Mouse (Mus musculus): ENCODE data around the gene Trf. TPM values are rescaled to one million over a fixed set of nuclear protein-coding genes. Genes with fewer than 3 reads are reported as not detected.
"Not testable (repeated sequence)": the region's sequence is repeated elsewhere in the genome, so short reads cannot be mapped to it uniquely, and the experiment has no call there.

Gene Trf
- polyA plus RNA-seq, 1 experiment from 2014 or later, result 10.5 TPM

DNA sequence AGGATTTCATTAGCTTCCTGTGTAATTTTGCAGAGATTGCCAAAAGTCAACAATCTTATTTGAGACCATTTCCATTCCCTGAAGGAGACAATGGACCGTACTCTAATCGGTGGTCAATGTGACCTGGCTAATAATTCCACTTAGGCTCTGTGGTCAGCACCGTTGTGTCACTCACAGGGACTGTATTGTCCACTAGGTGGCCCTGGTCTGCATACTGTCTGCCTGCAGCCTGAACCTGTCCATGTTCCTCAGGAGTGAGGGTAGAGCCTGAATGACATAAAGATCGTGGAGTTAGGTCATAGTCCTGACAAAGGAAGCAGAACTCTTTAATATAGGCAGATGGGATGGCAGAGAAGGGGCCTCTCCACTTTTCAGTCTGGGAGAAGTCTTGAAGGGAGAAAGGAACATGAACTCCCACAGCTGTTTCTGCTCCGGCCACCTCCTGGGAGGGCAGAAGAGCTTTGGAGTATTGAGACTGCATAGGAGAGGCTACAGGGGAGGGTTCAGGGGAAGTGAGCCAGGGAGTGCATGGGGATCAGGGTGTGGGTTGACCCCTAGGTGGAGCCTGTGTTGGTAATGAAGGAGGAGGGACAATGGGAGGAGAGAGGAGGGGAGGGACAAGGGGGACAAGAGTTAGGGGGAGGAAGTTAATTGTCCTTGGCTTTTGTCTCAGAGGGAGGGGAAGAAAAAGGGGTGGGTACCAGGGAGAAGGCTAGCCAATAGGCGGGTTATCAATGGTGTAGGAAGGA, 55.3 kb downstream of the Trf start:
- DNase-seq (ENCODE audit: low spot score), result no peak
- 62% methylated on average over 6 of the region's 6 CpGs for WGBS
- Histone ChIP-seq H3K9me3 (replicated peaks) (no peaks in the 10 kb centered on the region), H3K4me1 (0 out of 2 replicates have a peak, but pooled peaks cover 4% of the 10 kb centered on the region), H3K36me3 (no peaks in the 10 kb centered on the region), H3K27ac (no peak overlapping the region), H3K27me3 (ENCODE audit: low read depth, poor library complexity, severe bottlenecking) (no peaks in the 10 kb centered on the region), H3K4me3 (no peak overlapping the region)

DNA sequence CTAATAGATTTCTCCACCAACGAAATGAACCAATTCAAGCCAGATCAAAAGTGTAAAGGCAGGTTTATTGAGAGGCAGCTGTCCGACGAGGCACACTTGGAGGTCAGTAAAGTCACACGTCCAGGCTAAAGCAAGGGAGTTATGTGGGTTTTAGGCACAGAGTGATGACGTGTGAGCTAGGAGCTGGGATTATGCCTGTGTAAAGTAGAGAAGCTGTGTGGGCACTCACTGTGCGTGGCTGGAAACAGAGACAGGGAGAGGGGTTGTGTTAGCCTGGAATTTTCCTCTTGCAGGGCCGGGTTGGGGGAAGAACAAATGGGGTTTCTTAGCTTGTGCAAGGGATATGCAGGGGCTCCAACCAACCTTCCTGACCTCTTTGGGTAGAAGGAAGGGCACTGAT, 61.5 kb downstream of the Trf start:
- Histone ChIP-seq H3K9me3 (replicated peaks) (no peaks in the 10 kb centered on the region), H3K27me3 (ENCODE audit: low read depth, poor library complexity, severe bottlenecking) (no peaks in the 10 kb centered on the region), H3K4me3 (no peak overlapping the region), H3K4me1 (0 out of 2 replicates have a peak, but pooled peaks cover 4% of the 10 kb centered on the region), H3K36me3 (no peaks in the 10 kb centered on the region), H3K27ac (no peak overlapping the region)
- no peak for DNase-seq (ENCODE audit: low spot score)
- 61% methylated on average over 7 of the region's 7 CpGs for WGBS

DNA sequence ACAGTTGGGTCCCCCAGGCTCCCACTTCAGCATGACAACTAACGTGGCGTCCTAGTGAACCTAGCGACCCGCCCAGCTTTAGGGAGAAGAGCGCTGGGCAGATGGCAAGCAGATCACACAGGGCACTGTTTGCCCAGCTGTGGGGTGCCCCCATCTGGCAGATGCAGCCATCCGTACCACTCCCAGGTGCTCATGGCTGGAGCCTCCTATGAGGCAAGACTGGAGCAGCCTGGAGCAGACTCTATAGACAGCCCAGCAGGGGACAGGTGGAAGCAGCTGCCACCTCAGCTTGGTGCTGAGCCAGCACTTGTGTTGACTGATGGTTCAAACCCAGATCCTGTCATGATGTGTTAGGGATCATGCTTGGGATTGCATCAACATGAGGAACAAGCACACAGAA, 62.2 kb downstream of the Trf start:
- Histone ChIP-seq H3K27me3 (ENCODE audit: low read depth, poor library complexity, severe bottlenecking) (no peaks in the 10 kb centered on the region), H3K36me3 (no peaks in the 10 kb centered on the region), H3K4me1 (peaks cover 4% of the 10 kb centered on the region; the same call in 1 of the 2 replicates), H3K9me3 (replicated peaks) (no peaks in the 10 kb centered on the region), H3K27ac (no peak overlapping the region), H3K4me3 (no peak overlapping the region)
- DNase-seq (ENCODE audit: low spot score), result no peak
- WGBS, result 78% methylated on average over 6 of the region's 6 CpGs

DNA sequence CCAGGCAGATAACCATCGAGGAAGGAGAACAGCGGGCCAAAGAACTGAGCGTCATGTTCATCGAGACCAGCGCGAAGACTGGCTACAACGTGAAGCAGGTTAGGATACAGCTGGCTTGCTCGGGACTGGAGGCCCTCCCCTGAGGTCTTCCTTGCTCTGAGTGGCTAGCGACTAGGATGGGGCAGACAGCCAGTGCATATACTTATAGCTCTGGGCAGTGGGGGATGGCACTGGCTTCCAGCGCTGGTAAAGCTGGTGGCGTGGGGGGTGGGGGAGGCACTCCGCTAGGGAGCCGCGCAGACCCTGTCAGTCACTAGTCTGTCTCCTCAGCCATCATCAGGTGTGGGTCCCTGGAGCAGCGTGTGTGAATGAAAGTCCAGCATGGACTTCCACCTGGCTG, 66.4 kb downstream of the Trf start:
- DNase-seq (ENCODE audit: low spot score), result no peak
- H3K4me3 ChIP-seq, result no peak overlapping the region
- H3K27me3 ChIP-seq (ENCODE audit: low read depth, poor library complexity, severe bottlenecking), result no peaks in the 10 kb centered on the region
- H3K9me3 ChIP-seq (replicated peaks), result no peaks in the 10 kb centered on the region
- no peak overlapping the region for H3K27ac ChIP-seq
- 80% methylated on average over 15 of the region's 15 CpGs for WGBS
- H3K4me1 ChIP-seq, result no peaks in the 10 kb centered on the region; the same call in 1 of the 2 replicates
- no peaks in the 10 kb centered on the region for H3K36me3 ChIP-seq

DNA sequence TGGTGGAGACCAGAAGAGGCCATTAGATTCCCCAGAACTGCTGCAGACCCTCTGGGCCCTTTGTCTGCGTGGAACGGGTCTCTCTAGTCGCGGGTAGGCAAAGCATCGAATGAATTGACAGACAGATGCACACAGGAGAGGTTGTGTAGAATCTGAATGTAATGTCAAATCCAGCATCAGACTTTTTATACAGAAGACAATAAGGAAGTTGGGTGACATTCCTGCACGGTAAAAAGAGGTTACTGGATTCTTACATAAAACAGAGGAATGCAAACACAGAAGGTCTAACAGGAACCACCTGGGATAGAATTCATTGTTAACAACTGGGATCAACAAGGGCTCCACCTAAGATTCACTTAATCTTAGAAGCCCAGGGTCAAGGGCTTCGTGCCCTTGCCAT, 75.1 kb downstream of the Trf start:
- not testable (repeated sequence) for H3K9me3 ChIP-seq (replicated peaks); H3K36me3 ChIP-seq; H3K4me1 ChIP-seq; H3K4me3 ChIP-seq; H3K27ac ChIP-seq; DNase-seq (ENCODE audit: low spot score); H3K27me3 ChIP-seq (ENCODE audit: low read depth, poor library complexity, severe bottlenecking)
- 94% methylated on average over 7 of the region's 7 CpGs for WGBS

DNA sequence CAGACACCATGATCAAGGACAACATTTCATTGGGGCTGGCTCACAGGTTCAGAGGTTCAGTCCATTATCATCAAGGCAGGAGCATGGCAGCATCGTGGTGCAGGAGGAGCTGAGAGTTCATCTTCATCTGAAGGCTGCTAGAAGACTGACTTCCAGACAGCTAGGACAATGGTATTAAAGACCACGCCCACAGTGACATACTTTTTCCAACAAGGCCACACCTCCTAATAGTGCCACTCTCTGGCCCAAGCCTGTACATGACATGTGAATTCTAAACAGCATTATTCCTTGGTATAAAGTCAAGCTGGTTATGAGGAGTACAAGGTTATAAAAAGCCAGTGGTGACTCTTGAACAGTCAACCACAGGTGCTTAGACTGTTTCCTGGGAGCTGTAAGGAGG, 75.7 kb downstream of the Trf start:
- H3K27ac ChIP-seq, result no peak overlapping the region
- 87% methylated on average over 2 of the region's 2 CpGs for WGBS
- no peaks in the 10 kb centered on the region for H3K9me3 ChIP-seq (replicated peaks)
- no peaks in the 10 kb centered on the region for H3K36me3 ChIP-seq
- no peaks in the 10 kb centered on the region for H3K27me3 ChIP-seq (ENCODE audit: low read depth, poor library complexity, severe bottlenecking)
- no peaks in the 10 kb centered on the region for H3K4me1 ChIP-seq
- no peak overlapping the region for H3K4me3 ChIP-seq
- DNase-seq (ENCODE audit: low spot score), result no peak

Other genes starting within 250 kb of the Trf start
- gene Slco2a1, start 241.7 kb downstream of the Trf start, polyA plus RNA-seq (2016; fragmentation: Nextera tagmentation; extraction: Ambion mirVana), result 0.29 and 0.50 TPM in 2 replicates
- gene Rab6b, start 118.7 kb downstream of the Trf start, polyA plus RNA-seq (2016; fragmentation: Nextera tagmentation; extraction: Ambion mirVana), result 1.2 and 2.1 TPM in 2 replicates
- gene Srprb, start 28.3 kb downstream of the Trf start, polyA plus RNA-seq (2016; fragmentation: Nextera tagmentation; extraction: Ambion mirVana), result 72.4 and 74.1 TPM in 2 replicates
- not detected in 2 replicates for gene Gm20425, start 137 bp downstream of the Trf start, polyA plus RNA-seq (2016; fragmentation: Nextera tagmentation; extraction: Ambion mirVana)
- gene 1300017J02Rik, start 74.6 kb upstream of the Trf start, polyA plus RNA-seq (2016; fragmentation: Nextera tagmentation; extraction: Ambion mirVana), result 3.6 and 4.2 TPM in 2 replicates
- gene Topbp1, start 74.8 kb upstream of the Trf start, polyA plus RNA-seq (2016; fragmentation: Nextera tagmentation; extraction: Ambion mirVana), result 87.3 and 90.2 TPM in 2 replicates
- gene Cdv3, start 135.4 kb upstream of the Trf start, polyA plus RNA-seq (2016; fragmentation: Nextera tagmentation; extraction: Ambion mirVana), result 150 and 166 TPM in 2 replicates
- gene Bfsp2, start 250.0 kb upstream of the Trf start, polyA plus RNA-seq (2016; fragmentation: Nextera tagmentation; extraction: Ambion mirVana), result 0.23 and 1.0 TPM in 2 replicates

All from limb, embryonic 10.5 days (tissue).